Mouse (Mus musculus): ENCODE measurements around the gene Gm10719.
"Not testable (repeated sequence)": the region's sequence is repeated elsewhere in the genome, so short reads cannot be mapped to it uniquely, and the experiment has no call there.

GRCm38 (mm10) chr9:3007272-3007671 lies 9.9 kb upstream of the Gm10719 start:
- TF ChIP-seq CTCF (IDR thresholded peaks at IDR 0.05; ENCODE audit: borderline replicate concordance, insufficient read depth, low read length): 0 out of 2 replicates have a peak, but pooled peaks have one; percentile 16
- not testable (repeated sequence) for TF ChIP-seq POLR2A (IDR thresholded peaks at IDR 0.05; ENCODE audit: low read depth, low read length)

Measured in embryonic fibroblast, embryonic 13.5 days (primary cell).